Mouse (Mus musculus) left cerebral cortex, postnatal 25 days (tissue): Measurements from ENCODE around the gene Ddx1. TPM values are rescaled to one million over a fixed set of nuclear protein-coding genes. Genes with fewer than 3 reads are reported as not detected.
A peak's percentile ranks its signal among the peaks of the same experiment; 100 is the strongest.

Experiments used
- DNase-seq, 2 experiments: peaks; one replicate each; pipeline ENCODE4 v3.0.0; 2022; ENCODE audit warnings: low spot score in 2 of 2, mixed read lengths in 1 of 2
- intact Hi-C: fragments of 180-260 bp; cut with DNase I; formaldehyde crosslinking; loops from one replicate; pipeline ENCODE4 v1.15.1; 2025
- total RNA-seq, 2 experiments: library from RNA; stranded (reverse); gene quantifications; 2 replicates each; pipeline ENCODE4 v1.2.3; 2021

The Ddx1 gene
- 100 to 1,000 TPM; 129 to 134 TPM for total RNA-seq

DNA sequence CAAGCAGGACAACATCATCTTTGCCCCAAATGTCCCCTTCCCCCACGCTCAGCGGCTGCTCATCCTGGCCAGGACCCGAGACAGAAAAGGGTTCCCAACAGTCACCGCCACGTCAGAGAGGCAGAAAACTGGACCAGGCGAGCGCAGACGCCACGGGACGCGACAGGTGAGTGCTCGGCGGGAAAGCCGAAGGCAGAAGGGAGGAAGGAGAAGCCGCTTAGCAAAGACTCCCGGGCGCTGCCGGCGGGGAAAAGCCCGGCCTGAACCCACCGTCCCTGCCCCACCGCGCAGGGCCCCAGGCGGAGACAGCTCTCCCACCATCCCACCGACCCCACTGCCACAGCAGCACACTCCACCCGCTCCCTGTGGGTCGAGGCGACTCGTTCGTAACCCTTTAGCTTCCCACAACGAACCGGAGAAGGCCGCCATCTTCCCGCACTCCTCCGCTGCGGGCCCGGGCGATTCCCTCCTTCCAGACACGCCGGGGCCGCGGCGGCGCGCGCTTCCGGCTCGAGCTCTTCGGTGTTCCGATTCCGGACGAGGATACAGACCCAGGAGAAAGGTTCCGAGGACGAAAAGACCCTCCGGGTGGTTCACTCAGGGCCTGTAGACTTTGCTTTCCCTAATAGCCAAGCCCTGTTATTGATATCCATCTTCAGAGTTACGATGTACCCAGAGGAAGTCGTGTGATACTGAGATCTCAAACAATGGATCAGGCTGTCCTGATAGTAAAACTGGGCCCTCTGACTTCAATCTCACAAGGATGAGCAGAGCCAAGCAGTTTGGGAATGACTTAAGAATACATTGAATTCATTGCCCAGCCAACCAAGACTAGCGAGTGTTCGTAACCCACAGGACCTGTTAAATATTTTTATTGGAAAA, at the start of gene Ddx1:
Ddx1 (minus strand) TSS at position 523 of the 882 bp plus-strand sequence.
- peak; percentile 84 to 86 for DNase-seq
- intact Hi-C loops: loop anchor here (2.0 kb wide), 1 partner anchor 20 kb away; the partner anchor contains the start of gene Nbas

DNA sequence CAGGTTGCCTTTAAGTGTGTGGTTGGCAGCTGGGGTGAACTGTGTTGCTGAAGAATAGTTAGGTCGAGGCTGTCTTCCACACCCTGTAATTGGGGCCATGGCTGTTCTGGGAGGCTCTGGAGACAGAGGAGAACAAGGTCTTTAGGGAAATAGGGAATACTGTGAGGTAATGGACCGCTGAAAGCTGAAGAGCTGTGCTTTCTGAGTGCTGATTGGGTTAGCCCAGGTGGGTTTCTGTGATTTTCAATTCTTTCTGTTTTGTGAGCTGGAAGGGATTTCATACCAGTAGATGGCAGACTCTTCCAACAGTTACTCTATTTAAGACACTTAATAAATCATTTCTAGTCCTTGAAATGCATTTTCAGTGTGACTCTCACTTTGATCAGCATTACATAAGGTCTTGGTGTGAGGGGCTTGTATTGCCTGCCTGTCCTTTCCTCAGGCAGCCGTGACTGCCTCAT, 44.4 kb upstream of the Ddx1 start:
- intact Hi-C loops: no loop called here
- DNase-seq: peak; percentile 23 to 25

- DNase-seq: no peak
- intact Hi-C loops: no loop called here
Measured at GRCm38 (mm10) chr12:13291453-13291852, 42.4 kb upstream of the Ddx1 start.

GRCm38 (mm10) chr12:13269570-13270390, 20.8 kb upstream of the Ddx1 start:
- intact Hi-C loops: loop anchor here (2.0 kb wide), 1 partner anchor 21 kb away; the partner anchor contains the start of gene Ddx1
- DNase-seq: no peak

DNA sequence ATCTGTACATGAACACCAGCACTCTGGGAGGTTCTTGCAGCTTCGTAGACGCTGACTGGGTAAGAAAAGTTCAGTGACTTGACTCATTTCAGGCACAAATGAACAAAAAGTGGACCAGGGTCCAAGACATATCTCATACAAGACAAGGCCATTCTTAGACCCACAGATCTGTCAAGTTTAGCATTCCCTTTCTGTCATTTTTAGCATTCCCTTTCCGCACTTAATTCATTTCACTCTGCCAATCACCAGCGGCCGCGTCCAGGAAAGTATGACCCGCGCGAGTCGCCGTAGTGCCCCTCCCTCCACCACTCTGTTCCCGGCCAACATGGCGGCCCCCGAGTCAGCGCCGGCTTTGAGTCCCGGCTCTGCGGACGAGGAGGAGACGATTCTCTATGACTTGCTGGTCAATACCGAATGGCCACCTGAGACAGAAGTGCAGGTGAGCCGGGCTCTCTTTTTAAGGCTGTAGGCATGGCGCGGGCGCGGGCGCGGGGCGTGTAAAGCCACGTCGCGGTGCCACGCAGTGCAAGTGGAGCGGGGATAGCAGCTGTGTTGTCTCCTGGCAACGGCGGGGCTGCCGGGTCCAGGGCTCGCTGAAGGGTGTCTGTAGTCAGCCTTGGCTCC, 19.9 kb upstream of the Ddx1 start, which contains the start of gene Nbas:
Nbas (plus strand) TSS at position 308 of the 624 bp plus-strand sequence.
- intact Hi-C loops: loop anchor here (2.0 kb wide), 1 partner anchor 20 kb away; the partner anchor contains the start of gene Ddx1
- DNase-seq: peak; percentile 90

- DNase-seq: no peak
- intact Hi-C loops: loop anchor here (2.0 kb wide), 1 partner anchor 20 kb away; the partner anchor contains the start of gene Ddx1
Measured at GRCm38 (mm10) chr12:13268412-13268811, 19.4 kb upstream of the Ddx1 start.

DNA sequence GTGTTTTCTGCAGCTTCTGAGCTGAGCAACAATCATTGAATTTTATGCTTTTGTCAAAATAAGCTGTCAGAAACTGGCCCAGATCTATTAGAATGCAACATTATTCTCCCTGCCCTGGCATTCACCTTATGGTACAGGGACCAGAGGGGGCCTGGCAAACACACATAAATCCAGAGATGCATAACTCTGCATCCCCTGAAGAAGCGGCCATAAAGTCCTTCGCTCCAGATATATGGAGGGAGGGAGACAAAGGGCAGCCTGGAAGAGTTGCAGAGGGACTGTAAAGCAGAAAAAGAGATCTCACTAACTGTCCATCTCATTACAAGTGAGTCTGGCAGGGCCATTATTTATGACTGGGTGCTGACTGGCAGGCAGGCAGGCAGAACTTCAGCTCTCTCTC, 6.7 kb upstream of the Ddx1 start:
- intact Hi-C loops: no loop called here
- DNase-seq: no peak

- intact Hi-C loops: no loop called here
- DNase-seq: no peak
Measured at GRCm38 (mm10) chr12:13255068-13255467, 6.1 kb upstream of the Ddx1 start.

GRCm38 (mm10) chr12:13249573-13249919, 533 bp upstream of the Ddx1 start:
- intact Hi-C loops: loop anchor here (2.0 kb wide), 1 partner anchor 19 kb away; the partner anchor contains the start of gene Nbas
- no peak for DNase-seq

GRCm38 (mm10) chr12:13242453-13242852, 6.6 kb downstream of the Ddx1 start:
- DNase-seq: no peak
- intact Hi-C loops: no loop called here

DNA sequence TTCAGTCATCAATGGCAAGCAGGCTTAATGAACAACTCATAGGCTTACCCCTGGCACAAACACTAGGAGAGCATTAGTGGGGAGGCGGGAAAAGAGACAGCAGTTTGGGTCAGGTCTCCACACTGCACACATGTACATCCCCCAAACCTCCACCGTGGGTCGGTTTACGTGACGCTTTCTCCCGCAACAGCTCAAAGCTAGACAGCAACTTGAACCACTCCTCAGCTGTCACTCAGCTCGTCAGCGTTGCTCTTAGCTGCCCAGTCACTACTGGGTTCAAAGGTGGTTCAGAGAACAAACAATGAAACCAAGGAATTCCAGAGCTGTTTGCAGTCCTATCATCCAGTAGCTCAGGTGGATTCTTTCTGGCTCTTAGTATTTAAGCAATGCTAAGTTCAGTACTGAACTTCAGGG, 30.9 kb downstream of the Ddx1 start:
- intact Hi-C loops: loop anchor here (5.0 to 10.0 kb wide), 4 partner anchors 433 to 1043 kb away; no protein-coding TSS in a partner anchor
- no peak for DNase-seq

DNA sequence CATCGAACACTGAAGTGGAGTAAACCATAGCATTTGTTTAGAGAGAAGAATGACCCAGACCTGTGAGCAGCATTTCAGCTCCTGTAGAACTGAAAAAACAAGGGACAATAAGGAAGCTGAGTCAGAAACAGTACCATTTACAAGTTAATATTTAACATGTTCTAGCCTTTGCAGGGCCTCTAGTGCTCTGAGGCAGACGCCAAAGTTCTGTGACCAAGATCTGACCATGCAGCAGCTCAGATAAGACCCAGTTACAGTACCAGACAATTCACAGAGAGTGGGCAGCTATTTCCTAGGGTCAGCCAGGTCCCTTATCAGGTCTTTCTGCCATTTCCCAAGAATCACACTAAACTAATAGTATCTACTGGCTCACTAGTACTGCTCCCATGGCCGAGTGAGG, 31.4 kb downstream of the Ddx1 start:
- intact Hi-C loops: loop anchor here (5.0 to 10.0 kb wide), 4 partner anchors 433 to 1043 kb away; no protein-coding TSS in a partner anchor
- no peak for DNase-seq

GRCm38 (mm10) chr12:13216501-13217103, 32.4 kb downstream of the Ddx1 start:
- DNase-seq: no peak
- intact Hi-C loops: loop anchor here (5.0 to 10.0 kb wide), 4 partner anchors 432 to 1042 kb away; no protein-coding TSS in a partner anchor

DNA sequence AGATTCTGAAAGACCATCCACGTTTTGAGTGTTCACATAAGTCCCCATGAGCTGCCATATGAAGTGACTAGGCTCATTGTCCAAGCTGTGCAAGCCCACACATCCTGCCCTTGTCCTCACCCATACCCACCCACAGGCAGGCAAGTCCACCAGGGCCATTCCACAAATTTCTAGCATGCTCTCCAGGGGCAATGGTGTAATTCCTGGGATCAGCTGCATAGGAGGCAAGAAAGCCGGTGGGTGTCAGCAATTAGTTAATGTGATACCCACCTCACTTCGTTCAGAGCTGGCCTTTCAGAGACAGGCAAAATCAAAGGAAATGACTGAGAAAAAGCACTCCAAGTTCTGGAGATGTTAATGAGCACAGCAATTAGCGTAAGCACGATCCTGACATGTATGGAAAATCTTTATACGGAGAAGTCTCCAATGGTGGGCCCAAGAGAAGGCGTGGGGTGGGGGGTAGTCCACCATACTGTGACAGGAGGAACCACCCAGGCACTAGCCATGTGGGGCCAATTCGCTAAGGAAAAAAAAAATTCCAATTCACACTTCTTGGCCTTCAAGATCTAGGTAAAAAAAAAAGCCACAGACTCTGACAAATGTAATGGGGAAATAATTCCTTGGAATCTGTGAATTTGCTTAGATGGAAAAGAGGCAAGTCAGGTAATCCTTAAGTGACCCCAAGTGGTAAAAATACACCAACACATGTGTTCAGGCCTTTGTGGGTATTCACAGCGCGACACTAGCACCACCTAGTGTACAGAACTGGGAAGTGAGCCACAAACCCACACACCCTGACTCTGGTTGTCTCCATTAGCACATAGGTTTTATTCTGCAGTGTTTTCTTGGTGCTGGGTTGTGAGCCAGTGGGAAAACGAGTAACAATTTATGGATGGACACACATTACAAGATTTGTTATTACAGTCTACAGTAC, 34.4 kb downstream of the Ddx1 start:
- intact Hi-C loops: loop anchor here (1.0 to 10.0 kb wide), 10 partner anchors 132 to 1040 kb away; no protein-coding TSS in a partner anchor
- peak; percentile 91 to 97 for DNase-seq

- intact Hi-C loops: loop anchor here (2.0 to 10.0 kb wide), 9 partner anchors 45 to 1037 kb away; no protein-coding TSS in a partner anchor
- peak; percentile 84 to 96 for DNase-seq
Measured at GRCm38 (mm10) chr12:13211746-13212482, 37.1 kb downstream of the Ddx1 start.

DNA sequence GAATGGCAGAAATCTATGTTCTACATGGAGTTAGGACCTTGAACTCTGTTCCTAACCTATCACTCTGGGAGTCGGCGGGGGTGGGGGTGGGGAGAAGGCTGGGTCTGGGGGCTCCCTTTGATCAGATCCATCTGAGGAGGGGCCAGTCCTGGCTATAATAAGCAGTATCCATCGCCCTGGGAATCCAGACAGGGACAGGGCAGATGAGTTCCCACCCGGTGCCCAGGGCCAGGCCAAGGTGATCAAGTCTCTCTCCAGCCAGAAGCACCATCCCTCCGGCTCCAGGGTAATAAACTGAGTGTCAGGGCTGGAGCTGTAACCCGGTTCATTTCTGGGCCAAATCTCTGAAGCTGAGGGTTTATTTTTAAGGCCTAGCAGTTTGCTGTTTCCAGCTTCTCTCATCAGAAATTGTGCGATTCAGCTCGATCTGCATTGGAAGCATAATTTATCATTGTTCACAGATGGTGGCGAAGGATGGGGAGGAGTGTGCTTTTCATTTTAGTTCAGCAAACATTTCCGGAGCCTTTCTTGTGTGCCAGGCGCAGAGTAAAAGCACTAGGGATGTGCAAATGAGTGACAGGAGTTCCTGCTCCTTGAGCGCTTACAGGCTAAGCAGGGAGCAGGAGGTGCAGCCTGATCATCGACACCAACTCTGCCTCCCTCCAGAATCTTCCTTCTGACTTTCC, 39.2 kb downstream of the Ddx1 start:
- intact Hi-C loops: loop anchor here (1.0 to 10.0 kb wide), 7 partner anchors 70 to 1035 kb away; no protein-coding TSS in a partner anchor
- peak; percentile 59 to 92 for DNase-seq
